Mouse (Mus musculus): Measurements from ENCODE around the gene Cyp46a1.

- TF ChIP-seq CTCF (conservative IDR thresholded peaks at IDR 0.05; ENCODE audit: low read length), result no peak
- no peak for TF ChIP-seq POU5F1 (IDR thresholded peaks at IDR 0.05; ENCODE audit: borderline replicate concordance, low read length)
- no peak for TF ChIP-seq NANOG (IDR thresholded peaks at IDR 0.05; ENCODE audit: borderline replicate concordance, low read length)
Observed at GRCm38 (mm10) chr12:108287011-108287410, 47.2 kb upstream of the Cyp46a1 start.
